Mouse (Mus musculus) yolk sac, embryonic 10.5 days (tissue): Measurements from ENCODE around the gene Stambpl1.
A peak's percentile ranks its signal among the peaks of the same experiment; 100 is the strongest.
"Not testable (repeated sequence)": the region's sequence is repeated elsewhere in the genome, so short reads cannot be mapped to it uniquely, and the experiment has no call there.

Experiments
- DNase-seq: peaks from one replicate; pipeline ENCODE4 v3.0.0-alpha.2; 2017; ENCODE audit warnings: low spot score

Gene Stambpl1

DNA sequence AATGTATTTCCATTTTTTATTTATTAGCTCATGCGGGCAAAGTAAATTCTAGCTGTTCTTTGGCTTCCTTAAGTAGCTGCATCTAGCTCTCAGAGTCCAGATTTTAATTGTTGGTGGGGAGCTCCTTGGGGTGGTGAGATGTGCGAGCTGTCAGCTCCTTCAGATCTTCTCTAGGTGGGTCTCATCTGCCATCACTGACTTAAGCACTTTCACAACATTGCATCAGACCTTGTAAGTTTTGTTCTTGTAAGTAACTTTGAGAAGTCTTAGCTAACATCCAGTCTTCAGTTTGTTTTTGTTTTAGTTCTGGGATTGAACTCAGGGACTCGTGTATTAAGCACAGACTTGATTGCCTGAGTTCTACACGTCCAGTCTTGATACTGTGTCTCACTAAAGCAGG, 6.9 kb downstream of the Stambpl1 start:
- DNase-seq = no peak

DNA sequence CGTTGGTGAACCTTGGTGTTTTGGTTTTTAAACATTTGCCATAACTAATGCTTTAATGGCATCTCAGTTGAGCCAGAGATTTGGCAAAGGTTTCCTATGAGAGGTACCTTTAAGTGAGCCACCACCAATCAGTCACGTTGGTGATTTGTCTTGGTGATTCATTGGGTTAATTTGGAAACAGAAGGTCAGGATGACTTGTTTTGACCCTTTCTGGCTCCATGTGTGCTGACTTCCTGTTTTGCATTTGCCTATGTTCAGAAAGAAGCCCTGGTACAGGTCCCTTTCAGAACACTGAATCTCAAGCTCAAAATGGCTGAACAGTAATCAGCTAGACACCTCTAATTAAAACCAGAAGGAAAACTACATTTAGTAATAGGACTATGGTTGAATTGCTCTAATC, 7.5 kb downstream of the Stambpl1 start:
- no peak for DNase-seq

DNA sequence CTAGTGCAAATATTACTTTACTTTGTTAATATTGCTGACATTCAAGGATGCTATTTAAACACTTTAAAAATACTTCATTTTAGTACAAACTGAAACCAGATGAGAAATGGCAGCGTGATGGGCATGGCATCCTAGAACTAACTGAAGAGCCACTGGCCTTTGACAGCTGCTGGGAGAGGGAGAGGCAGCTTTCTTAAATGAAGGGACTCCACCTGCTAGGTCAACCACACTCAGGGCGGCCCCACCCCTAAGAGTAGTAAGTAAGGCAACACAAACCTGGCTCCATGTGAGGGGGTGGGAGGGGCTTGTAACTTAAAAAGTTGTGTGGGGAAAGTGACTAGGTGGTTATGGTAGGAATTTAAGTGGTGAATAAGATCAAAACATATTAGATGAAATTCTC, 10.6 kb downstream of the Stambpl1 start:
- no peak for DNase-seq

DNA sequence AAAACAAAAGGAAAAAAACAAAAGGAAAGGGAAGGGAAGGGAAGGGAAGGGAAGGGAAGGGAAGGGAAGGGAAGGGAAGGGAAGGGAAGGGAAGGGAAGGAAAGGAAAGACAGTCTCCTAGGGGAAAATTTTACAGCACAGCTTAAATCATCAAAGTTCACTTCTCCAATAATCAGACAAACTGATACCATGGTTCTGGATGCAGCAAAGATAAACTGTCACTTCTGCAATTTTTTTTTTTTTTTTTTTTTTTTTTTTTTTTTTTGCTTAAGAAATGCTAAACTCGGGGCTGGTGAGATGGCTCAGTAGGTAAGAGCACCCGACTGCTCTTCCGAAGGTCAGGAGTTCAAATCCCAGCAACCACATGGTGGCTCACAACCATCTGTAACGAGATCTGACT, 14.1 kb downstream of the Stambpl1 start:
- not testable (repeated sequence) for DNase-seq

DNA sequence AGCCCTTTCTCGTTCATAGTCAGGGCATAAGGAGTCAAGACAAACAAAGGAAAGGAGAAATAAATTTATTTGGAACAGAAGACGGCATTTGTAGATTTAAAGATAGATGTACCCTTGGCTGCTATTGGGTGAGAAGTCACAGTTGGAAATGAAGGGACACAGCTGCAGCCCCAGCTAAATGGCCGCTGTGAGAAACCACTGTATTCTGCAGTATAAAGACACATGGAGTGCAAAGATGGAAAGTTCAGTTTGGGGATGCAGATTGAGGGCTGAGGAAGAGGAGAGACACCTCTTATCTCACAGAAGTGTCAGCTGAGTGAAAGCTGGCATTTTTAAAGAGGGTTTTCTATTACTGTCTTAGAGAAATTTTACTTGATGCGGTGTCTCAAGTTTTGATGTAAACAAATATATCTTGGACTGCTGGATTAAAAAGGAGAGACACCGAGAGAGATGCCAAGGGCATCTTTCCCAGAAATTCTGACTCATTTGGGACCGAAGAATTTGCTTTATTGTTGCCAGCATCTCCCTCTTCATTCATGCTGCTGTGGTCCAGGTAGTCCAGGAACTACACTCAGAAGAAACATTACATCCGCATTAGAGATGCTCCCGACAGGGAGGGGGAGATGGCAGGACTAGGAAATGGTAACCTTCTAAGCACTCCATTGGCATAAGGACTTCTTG, 14.9 kb downstream of the Stambpl1 start:
- DNase-seq = no peak

DNA sequence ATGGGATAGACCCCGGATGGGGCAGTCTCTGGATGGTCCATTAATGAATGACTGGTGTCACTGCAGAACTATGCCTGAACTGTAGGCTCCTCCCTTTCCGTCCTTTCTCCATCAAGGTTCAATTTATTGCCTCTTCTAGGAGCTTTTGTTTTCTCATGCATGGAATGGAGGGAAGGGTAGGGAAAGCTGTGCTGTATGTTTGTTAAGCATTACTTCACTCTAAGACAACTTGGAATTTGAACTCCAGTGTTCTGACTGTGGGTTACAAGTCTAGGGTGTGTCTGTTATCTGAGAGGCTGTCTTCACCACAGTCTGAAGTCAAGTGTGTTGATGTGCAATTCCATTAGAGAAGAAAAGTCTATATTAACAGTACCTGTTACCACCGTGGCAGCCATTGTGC, 17.0 kb downstream of the Stambpl1 start:
- DNase-seq = peak; percentile 58

DNA sequence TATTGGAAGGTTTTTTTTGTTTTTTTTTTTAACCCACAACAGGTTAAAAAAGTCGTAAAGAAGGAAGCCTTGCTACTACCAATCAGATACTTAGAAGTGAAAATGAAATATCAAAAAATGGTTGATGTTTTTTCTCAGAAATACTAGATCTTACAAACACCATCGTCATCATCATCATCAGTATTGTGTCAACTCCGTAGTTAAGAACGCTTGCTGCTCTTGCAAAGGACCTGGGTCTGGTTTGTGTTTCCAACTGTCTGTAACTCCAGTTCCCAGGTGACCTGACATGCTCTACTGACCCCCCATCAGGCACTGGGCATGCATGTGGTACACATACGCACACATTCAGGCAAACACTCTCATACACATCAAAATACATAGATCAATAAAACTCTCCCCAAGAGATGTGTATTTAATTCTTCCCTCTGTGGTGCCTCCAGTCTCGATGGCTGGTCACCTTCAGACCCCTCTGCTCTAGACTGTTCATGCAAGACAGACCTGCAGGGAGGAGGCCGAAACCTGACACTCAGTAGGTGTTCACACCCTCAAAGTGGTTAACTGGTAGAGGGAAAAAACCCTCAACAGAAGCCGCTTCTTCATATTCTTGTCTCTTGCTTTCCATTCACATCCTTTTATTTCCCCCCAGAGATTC, 18.0 kb downstream of the Stambpl1 start:
- no peak for DNase-seq

DNA sequence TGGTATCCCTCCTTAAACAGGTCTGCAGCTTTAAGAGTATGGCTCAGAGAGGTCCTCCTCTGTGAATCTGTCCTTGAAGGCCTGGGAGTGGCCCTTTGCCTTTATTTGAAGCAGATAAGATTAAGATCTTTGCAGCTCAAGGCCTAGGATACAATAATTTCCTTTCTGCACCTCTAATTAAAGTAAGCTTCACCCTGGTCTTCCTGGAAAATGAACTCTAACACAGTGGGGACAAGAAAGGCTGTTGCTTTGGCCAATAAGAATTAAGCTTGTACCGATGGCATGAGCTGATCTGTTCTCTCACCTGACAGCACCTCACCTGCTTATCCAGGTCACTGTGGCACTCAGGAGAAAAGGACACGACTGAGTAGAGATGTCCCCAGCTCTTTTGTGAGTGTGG, 18.8 kb downstream of the Stambpl1 start:
- peak; percentile 48 for DNase-seq

DNA sequence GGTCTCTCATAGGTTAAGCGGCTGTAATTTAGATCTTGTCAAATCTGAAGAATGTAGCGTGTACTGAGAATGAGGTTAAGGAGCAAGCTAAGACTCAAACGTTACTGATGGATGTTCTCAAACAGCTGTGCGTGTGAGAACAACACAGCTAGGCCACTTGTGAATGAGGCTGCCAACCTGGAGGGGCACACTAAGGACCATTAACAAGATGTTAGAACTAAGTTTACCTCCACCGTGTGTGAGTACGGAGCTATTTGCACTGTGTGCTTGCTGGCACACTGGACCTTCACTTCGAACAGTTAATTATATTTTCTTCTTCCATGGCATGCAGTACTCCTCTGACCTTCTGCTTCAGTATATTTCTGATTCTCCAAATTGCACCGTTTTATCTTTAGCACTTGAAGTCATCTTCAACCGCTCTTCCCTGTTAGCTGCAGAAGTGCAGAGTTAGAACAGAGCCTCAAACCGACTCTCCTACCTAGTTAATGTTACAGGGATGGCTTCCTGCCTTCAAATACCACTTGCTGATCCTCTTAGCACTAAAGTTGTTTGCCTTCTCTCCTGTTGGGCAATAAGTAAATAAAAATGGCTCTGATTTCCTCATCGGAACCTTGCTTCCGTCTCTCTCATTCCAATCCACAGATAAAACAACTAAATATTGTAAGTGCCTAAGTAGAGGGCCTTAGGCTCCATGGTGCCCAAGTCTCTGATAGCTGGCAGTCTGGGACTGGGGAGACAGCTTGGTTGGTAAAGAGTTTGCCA, 20.6 kb downstream of the Stambpl1 start:
- DNase-seq = peak; percentile 70

DNA sequence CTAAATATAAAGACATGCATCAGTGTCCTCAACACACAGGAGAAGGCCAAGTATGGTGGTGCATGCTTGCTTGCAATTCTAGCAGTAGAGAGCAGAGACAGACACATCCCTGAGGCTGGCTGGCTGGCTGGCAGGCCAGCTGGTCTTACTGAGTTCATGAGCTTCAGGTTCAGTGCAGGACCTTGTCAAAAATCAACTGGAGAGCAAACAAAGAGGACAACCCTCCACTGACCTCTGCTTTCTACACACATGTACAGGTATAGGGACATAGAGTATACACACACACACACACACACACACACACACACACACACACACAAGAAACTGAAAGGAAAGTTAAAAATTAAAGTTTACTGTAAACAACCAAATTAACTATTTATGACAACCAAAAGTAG, 21.2 kb downstream of the Stambpl1 start:
- DNase-seq = no peak

DNA sequence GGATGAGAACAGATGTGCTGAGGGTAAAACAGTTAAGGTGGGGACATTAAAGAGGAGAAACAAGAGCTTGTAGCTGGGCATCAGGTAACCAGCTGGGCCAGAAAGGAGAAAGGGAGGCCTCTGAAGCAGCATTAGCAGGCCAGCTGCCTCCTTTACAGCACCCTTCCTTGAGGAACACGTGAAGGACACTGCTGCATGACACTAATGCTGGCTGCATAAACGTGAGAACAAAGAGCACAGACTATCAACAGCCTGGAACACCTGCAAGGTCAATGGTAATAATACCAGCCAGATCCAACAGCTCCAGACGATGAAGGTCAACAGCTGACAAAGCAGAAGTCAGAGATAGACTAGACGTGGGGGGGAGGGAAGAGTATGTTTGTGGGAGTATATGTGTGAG, 22.1 kb downstream of the Stambpl1 start:
- DNase-seq = no peak

DNA sequence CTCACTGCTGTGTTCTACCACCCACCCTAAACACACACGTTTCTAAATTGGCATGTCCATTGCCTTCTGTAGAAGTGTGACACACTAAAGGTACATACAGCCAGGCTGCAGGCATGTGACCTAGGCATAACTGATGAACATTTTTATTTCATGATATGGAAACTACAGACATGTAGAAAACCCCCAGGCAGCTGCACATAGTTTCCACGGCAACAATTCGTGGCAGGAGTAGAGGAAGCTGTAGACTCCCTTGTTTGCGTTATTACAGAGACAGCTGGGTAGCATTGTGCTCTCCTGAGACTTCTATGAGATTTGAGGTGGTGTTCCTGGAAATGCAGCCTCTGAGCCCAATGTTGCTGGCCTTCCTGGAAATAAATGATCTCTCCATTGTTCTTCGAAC, 24.9 kb downstream of the Stambpl1 start:
- no peak for DNase-seq

DNA sequence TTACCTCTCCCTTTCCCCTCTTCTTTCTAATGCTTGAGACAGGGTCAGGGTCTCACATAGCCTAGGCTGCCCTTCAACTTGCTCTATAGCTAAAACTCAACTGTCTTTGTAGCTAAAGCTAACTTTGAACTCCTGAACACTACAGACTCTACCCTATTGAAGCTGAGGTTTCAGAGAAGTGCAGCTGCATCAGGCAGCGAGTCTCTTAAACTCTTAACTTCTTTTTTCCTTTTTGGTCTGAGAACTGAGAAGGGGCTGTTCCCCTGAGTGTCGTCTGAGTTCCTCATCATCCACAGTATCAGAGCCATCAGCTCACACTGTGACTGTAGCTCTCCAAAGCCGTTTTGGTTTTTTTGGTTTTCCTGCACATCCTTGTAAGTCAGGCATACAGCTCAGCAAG, 25.7 kb downstream of the Stambpl1 start:
- no peak for DNase-seq

DNA sequence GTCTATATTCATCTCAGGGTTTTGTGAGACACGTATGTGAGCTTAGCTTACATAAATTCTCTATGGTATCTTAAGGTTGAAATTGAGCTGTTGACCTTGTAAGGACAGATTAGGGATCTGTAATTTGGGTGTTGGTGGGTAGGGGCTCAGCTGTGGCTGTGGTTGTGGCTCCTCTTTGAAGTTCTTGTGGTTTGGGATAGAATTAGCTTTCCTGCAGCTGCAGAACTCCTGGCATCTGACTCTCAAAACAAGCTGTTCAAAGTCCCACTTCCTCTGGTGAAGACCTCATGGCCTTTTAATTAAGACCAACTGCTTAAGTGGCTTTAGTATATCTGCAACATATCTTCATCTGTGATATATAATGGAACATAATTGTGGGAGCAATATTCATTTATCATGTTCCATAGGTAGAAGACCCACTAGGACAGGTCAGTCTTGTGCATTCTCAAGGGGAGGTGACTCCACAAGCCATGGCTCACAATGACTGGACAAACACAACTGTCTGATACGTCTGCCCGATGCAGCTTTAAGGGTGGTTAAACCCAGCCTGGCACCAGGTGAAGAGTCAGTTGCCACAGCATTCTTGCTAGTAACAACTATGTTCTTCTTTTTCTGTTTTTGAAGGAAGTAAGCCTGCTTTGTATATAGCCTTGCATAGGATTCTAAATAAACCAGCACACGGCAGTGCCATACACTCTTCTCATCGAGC, 27.4 kb downstream of the Stambpl1 start:
- no peak for DNase-seq

DNA sequence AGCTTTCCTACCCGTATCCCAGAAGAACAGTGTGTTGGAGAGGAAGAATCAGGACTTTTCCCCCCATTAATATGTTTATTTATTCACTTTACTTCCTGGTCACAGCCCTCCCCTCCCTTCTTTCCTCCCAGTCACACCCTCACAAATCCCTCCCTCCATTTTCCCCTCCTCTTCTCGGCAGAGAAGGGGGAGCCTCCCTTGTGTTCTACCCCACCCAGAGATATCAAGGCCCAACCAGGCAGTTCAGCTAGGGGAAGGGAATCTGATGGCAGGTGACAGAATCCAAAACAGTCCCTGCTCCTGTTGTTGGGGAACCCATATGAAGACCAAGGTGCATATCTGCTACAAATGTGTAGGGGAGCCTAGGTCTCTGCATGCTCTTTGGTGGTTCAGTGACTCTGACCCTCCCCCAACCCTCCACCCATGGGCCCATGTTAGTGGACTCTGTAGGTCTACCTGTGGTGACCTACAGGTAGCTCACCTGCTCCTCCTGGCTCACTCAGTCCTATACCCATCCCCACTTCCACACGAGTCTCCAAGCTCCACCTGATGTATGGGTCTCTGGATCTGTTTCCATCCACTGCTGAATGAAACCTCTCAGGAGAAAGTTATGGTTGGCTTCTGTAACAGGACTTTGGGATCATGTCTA, 28.8 kb downstream of the Stambpl1 start:
- DNase-seq = no peak

DNA sequence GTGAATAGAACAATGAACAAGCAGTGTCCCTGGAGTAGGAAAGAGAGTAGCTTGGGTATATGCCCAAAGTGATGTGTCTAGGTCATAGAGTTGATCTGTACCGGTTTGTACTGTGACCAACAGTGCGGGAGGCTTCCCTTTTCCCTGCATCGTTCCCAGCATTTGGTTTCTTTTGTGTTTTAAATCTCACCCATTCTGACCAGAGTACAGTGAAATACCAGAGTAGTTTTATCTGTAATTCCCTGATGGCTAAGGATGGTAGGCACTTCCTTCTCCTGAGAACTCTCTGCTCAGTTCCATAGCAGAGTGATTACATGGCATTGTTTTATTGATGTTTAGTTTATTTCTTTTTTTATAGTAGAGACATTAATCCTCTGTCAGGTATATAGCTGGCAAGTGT, 30.8 kb downstream of the Stambpl1 start:
- no peak for DNase-seq

DNA sequence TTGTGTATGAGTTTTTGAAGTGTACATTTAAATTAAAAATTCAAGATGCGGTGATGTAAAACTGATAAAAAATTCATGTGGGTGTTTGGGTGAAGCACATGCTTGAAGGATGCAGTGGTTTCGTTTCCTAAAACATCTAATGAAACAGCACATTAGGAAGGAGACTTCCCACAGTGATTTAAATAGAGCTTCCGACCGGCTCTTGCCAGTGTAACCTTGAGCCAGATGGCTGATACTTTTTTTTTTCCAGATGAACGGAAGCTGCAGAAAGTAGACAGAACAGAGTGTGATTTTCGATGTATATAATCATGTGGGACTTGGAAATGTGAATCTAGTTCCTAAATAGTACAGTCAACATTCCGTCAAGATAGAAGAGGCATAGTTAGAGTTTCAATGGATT, 39.6 kb downstream of the Stambpl1 start:
- DNase-seq = no peak

DNA sequence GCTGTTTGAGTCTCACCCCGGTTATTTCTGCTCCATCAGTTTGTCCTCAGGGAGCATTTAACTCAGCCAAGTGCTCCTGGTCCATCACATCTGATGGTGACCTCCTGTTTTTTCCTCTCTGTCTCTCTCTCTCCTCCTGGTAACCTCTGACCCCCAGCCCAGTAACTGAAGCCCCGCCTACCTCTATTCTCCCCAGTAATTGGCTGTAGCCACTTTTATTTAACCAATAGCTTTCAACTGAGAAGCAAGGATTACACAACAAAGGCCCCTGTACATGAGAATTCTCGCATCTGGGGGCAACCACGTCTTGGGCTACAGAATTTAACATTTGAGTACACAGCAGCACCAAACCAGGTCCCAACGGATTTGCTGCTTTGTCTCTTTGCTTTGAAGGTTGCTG, 40.3 kb downstream of the Stambpl1 start:
- DNase-seq = no peak

DNA sequence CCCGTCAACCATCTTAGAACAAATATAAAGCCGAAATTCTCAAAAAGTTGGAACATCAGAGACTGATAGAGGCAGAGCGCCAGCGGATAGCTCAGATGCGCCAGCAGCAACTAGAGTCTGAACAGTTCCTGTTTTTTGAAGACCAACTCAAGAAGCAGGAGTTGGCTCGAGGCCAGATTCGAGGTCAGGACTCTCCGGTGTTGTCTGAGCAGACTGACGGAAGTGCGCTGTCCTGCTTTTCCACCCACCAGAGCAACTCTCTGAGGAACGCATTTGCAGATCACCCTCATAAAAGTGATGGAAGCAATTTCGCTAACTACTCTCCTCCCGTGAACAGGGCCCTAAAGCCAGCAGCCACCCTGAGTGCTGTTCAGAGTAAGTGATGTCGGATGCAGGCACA, 41.9 kb downstream of the Stambpl1 start:
- no peak for DNase-seq

DNA sequence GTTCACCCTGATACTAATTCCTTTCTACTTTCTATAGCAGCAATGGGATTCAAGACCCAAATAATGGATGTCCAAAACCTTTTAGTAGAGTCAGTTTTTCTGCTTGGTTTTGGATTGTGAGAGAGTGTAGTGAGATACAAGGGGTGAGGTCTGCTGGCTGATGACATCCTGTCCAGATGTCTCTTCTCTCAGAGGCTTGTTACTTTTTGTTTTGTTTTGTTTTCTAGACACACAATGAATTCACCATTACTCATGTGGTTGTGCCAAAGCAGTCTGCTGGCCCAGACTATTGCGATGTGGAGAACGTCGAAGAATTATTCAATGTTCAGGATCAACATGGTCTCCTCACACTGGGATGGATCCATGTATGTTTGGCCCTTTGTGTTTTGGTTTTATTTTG, 44.0 kb downstream of the Stambpl1 start:
- DNase-seq = no peak

DNA sequence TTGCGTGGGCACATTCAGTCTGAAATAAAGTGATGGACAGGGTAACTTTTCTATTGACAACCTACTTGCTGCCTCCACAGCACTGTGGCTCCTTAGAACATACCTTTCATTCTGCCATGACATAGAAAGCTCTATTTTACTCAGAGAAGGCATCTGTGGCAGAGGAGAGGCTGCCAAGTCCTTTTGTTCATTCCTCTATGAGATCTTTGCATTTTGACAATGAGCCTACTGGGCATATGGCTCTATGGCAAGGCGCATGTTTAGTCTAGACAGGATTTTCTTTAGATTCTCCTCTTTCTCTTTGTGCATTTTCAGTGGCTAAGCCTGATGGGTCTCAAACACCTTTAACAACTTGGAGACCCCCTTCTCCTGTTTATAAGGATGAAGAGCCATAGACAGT, 45.7 kb downstream of the Stambpl1 start:
- DNase-seq = no peak
